Mouse (Mus musculus) hindbrain, embryonic 11.5 days (tissue): Measurements from ENCODE around the gene Tmem176a. TPM values are rescaled to one million over a fixed set of nuclear protein-coding genes. Genes with fewer than 3 reads are reported as not detected.
A peak's percentile ranks its signal among the peaks of the same experiment; 100 is the strongest.
"Not testable (repeated sequence)": the region's sequence is repeated elsewhere in the genome, so short reads cannot be mapped to it uniquely, and the experiment has no call there.

Experiments used
- ATAC-seq: fragments of 200-750 bp; cut with Nextera tagmentation; 2 replicates; pipeline ENCODE4 v1.8.0; 2017; ENCODE audit warnings: mild to moderate bottlenecking, moderate TSS enrichment, moderate library complexity; ENCODE audit not compliant: low FRiP score
- DNase-seq: peaks from one replicate; pipeline ENCODE4 v3.0.0-alpha.2; 2015; ENCODE audit warnings: low spot score
- H3K27ac ChIP-seq: fragments of 300-500 bp; sonication (generic); 2 replicates; pipeline ENCODE4 v1.5.1; 2014; ENCODE audit warnings: mild to moderate bottlenecking, low read depth, low read length
- H3K27me3 ChIP-seq: fragments of 300-500 bp; sonication (generic); 2 replicates; pipeline ENCODE4 v1.6.1; 2014; ENCODE audit warnings: mild to moderate bottlenecking, low read length, moderate library complexity, mixed read lengths; ENCODE audit not compliant: control insufficient read depth, insufficient read depth
- H3K36me3 ChIP-seq: fragments of 300-500 bp; sonication (generic); 2 replicates; pipeline ENCODE4 v1.6.1; 2014; ENCODE audit warnings: mild to moderate bottlenecking, low read length, moderate library complexity, mixed read lengths; ENCODE audit not compliant: control insufficient read depth, insufficient read depth
- H3K4me1 ChIP-seq: fragments of 300-500 bp; sonication (generic); replicated peaks from 2 replicates; pipeline ENCODE4 v1.6.1; 2014; ENCODE audit warnings: low read length, mixed read lengths; ENCODE audit not compliant: control insufficient read depth, insufficient read depth
- H3K4me2 ChIP-seq: fragments of 300-500 bp; sonication (generic); replicated peaks from 2 replicates; pipeline ENCODE4 v1.6.1; 2014; ENCODE audit warnings: mild to moderate bottlenecking, low read depth, low read length
- H3K4me3 ChIP-seq: fragments of 300-500 bp; sonication (generic); 2 replicates; pipeline ENCODE4 v1.5.1; 2014; ENCODE audit warnings: low read depth, low read length
- H3K9ac ChIP-seq: fragments of 300-500 bp; sonication (generic); 2 replicates; pipeline ENCODE4 v1.6.1; 2014; ENCODE audit warnings: low read depth, low read length
- H3K9me3 ChIP-seq: fragments of 300-500 bp; sonication (generic); 2 replicates; pipeline ENCODE4 v1.6.1; 2016; ENCODE audit warnings: low read length; ENCODE audit not compliant: control insufficient read depth
- whole genome bisulfite sequencing: fragments of 180-500 bp; shearing (Covaris S2); extraction: QIAGEN DNeasy Blood & Tissue Kit; methylation state at CpG from one replicate; pipeline ENCODE4 v1.1.7; 2014; 5-methylcytosine and 5-hydroxymethylcytosine counted together
- polyA plus RNA-seq: library from polyadenylated mRNA; unstranded; fragments of >200 nt; fragmentation: Nextera tagmentation; extraction: Ambion mirVana; gene quantifications from 2 replicates; pipeline ENCODE4 v1.2.1, GENCODE M21; 2014

The Tmem176a gene
- polyA plus RNA-seq, 1 experiment from 2014 or later: 26.0 TPM

DNA sequence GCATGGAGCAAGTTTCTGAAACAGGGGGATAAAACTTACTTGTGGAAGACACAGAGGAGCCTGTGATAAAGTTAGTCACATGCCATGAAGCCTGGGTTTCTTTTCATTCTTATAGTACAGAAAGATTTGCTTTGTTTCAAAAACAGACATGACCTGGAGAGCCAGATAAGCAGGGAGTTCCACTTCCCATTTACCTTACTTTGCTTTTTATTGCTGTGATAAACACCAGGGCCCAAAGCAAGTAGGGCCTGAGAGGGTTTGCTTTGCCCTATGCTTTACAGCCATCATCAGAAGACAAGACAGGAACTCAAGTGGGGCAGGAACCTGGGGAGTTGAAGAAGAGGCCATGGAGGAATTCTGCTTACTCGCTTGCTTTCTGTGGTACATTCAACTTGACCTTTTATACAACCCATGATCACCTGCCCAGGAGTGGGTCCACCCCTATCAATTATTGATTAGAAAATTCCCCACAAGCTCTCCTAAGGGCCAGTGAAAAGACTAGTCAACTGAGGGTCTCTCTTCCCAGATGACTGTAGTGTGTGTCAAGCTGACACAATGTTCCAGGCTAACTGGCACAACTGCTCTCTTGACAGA, 24.5 kb downstream of the Tmem176a start:
- H3K4me3 ChIP-seq: no peak overlapping the region
- H3K27ac ChIP-seq: no peak overlapping the region
- no peak for ATAC-seq
- WGBS: 86% methylated on average over 1 of the region's 1 CpGs
- no peaks in the 10 kb centered on the region for H3K27me3 ChIP-seq
- H3K9ac ChIP-seq: no peak overlapping the region
- no peaks in the 10 kb centered on the region for H3K9me3 ChIP-seq
- no peaks in the 10 kb centered on the region for H3K4me1 ChIP-seq
- no peak overlapping the region for H3K4me2 ChIP-seq
- H3K36me3 ChIP-seq: no peaks in the 10 kb centered on the region
- DNase-seq: no peak

GRCm38 (mm10) chr6:48866355-48866950, 25.7 kb downstream of the Tmem176a start:
- not testable (repeated sequence) for H3K9ac ChIP-seq, H3K4me1 ChIP-seq, H3K4me2 ChIP-seq, H3K9me3 ChIP-seq, H3K27ac ChIP-seq, H3K27me3 ChIP-seq, H3K4me3 ChIP-seq, ATAC-seq, H3K36me3 ChIP-seq
- 2% methylated on average over 1 of the region's 1 CpGs for WGBS
- peak; percentile 39 for DNase-seq

DNA sequence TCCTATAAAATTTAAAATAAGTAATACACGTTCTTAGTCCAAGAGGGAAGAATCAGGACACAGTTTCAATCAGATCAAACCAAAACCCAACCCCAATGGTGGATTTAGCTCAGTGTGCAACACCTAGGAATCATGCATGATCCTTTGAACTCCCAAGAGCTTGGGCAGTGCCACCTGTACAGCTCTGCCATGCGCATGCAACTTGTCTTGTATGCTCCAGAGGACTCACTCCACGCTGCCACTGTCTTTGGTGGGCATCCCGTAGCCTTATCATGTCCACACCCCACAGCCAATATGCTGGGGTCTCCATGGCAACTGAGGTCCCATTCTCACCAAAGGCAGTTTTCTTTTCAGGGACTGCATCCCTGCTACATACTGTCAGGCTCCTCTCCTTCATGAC, 26.4 kb downstream of the Tmem176a start:
- Histone ChIP-seq H3K4me2 (no peak overlapping the region), H3K27me3 (no peaks in the 10 kb centered on the region), H3K4me3 (no peak overlapping the region), H3K9me3 (no peaks in the 10 kb centered on the region), H3K27ac (no peak overlapping the region), H3K4me1 (no peaks in the 10 kb centered on the region), H3K9ac (no peak overlapping the region), H3K36me3 (no peaks in the 10 kb centered on the region)
- ATAC-seq (no peak), DNase-seq (peak; percentile 25)
- WGBS: 22% methylated on average over 4 of the region's 4 CpGs

DNA sequence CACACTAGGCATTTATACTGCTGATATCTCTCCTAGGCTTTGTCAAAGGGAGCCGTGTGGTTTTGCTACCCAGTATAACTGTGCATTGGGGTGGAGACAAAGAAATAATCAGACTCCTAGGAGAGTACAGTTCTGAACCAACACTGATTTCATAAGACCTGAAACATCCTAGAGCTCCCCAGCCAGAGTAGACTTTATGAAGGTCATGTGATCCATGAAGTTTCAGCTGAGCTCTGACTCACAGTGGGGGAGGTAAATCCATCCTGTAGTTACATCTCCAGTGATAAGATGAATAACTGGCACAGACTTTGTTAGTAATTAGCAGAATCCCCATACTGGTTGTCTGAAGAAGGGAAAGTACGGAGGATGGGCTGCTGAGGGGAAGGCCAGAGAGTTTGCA, 29.1 kb downstream of the Tmem176a start:
- Histone ChIP-seq H3K9me3 (no peaks in the 10 kb centered on the region), H3K4me2 (no peak overlapping the region), H3K36me3 (no peaks in the 10 kb centered on the region), H3K9ac (no peak overlapping the region), H3K27ac (no peak overlapping the region), H3K27me3 (no peaks in the 10 kb centered on the region), H3K4me3 (no peak overlapping the region), H3K4me1 (no peaks in the 10 kb centered on the region)
- WGBS: 81% methylated on average over 2 of the region's 2 CpGs
- ATAC-seq (no peak), DNase-seq (no peak)

- no peak within 1 kb of the TSS for H3K4me3 ChIP-seq
- no peak within 1 kb of the TSS for H3K27ac ChIP-seq
- H3K36me3 ChIP-seq: no peaks in the 10 kb centered on the region
- no peak for DNase-seq
- H3K4me1 ChIP-seq: no peaks in the 10 kb centered on the region
- WGBS: 92% methylated on average over 5 of the region's 5 CpGs
- H3K27me3 ChIP-seq: no peaks in the 10 kb centered on the region
- H3K4me2 ChIP-seq: no peak within 1 kb of the TSS
- no peaks in the 10 kb centered on the region for H3K9me3 ChIP-seq
- ATAC-seq: no peak
- H3K9ac ChIP-seq: no peak within 1 kb of the TSS
These were observed 31.9 kb downstream of the Tmem176a start, which contains the start of gene Aoc1 for GRCm38 (mm10) chr6:48872596-48872995. Aoc1 (plus strand) TSS chr6:48872896.

DNA sequence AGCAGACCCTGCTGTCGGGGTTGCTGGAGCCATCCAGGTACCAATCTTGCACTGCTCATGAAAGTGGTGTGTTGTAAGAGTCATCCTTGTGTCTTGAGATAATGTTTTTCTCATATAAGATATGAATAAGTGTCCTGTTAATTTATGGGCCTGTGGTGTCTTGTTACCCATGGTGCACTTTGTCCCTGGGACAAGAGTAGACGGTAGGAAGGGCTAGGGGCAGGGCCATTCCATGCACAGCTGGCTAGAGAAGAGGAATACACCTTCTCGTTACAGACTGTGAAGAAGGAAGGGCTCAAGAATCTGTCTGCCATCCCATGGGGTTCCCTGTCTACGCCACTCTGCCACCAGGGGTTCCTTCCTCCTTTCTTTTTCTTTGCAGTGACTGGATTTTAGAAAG, 33.9 kb downstream of the Tmem176a start:
- Histone ChIP-seq H3K4me1 (no peaks in the 10 kb centered on the region), H3K27me3 (no peaks in the 10 kb centered on the region), H3K4me3 (no peak overlapping the region), H3K4me2 (no peak overlapping the region), H3K9ac (no peak overlapping the region), H3K36me3 (no peaks in the 10 kb centered on the region), H3K27ac (no peak overlapping the region), H3K9me3 (no peaks in the 10 kb centered on the region)
- WGBS: 78% methylated on average over 4 of the region's 4 CpGs
- no peak for ATAC-seq
- DNase-seq: no peak

- Histone ChIP-seq H3K9ac (no peak overlapping the region), H3K27me3 (no peaks in the 10 kb centered on the region), H3K36me3 (no peaks in the 10 kb centered on the region), H3K9me3 (no peaks in the 10 kb centered on the region), H3K4me1 (no peaks in the 10 kb centered on the region), H3K4me2 (no peak overlapping the region), H3K27ac (no peak overlapping the region), H3K4me3 (no peak overlapping the region)
- DNase-seq (no peak), ATAC-seq (no peak)
- 83% methylated on average over 6 of the region's 6 CpGs for WGBS
These were observed 34.8 kb downstream of the Tmem176a start for GRCm38 (mm10) chr6:48875515-48875914.

GRCm38 (mm10) chr6:48876510-48877135, 35.9 kb downstream of the Tmem176a start:
- no peak overlapping the region for H3K4me3 ChIP-seq
- H3K9ac ChIP-seq: no peak overlapping the region
- ATAC-seq (no peak), DNase-seq (no peak)
- H3K27ac ChIP-seq: no peak overlapping the region
- H3K36me3 ChIP-seq: no peaks in the 10 kb centered on the region
- H3K4me2 ChIP-seq: no peak overlapping the region
- H3K4me1 ChIP-seq: no peaks in the 10 kb centered on the region
- no peaks in the 10 kb centered on the region for H3K27me3 ChIP-seq
- WGBS: 58% methylated on average over 5 of the region's 5 CpGs
- H3K9me3 ChIP-seq: no peaks in the 10 kb centered on the region

GRCm38 (mm10) chr6:48894203-48894602, 53.5 kb downstream of the Tmem176a start:
- DNase-seq: no peak
- Histone ChIP-seq H3K4me3 (no peak overlapping the region), H3K36me3 (no peaks in the 10 kb centered on the region), H3K4me1 (no peaks in the 10 kb centered on the region), H3K9ac (no peak overlapping the region), H3K27ac (no peak overlapping the region), H3K4me2 (no peak overlapping the region), H3K9me3 (no peaks in the 10 kb centered on the region), H3K27me3 (no peaks in the 10 kb centered on the region)
- no peak for ATAC-seq
- WGBS: 78% methylated on average over 4 of the region's 4 CpGs
